Mouse (Mus musculus): Measurements from ENCODE around the gene Oas3. TPM values are rescaled to one million over a fixed set of nuclear protein-coding genes. Genes with fewer than 3 reads are reported as not detected.

The Oas3 gene
- polyA plus RNA-seq, 1 experiment from 2014 or later, result not detected

- Histone ChIP-seq H3K36me3 (no peaks in the 10 kb centered on the region), H3K27ac (no peak overlapping the region), H3K9ac (replicated peaks) (no peak overlapping the region), H3K27me3 (peaks cover 4% of the 10 kb centered on the region; the same call in 1 of the 2 replicates), H3K4me3 (replicated peaks) (no peak overlapping the region), H3K4me2 (no peak overlapping the region), H3K9me3 (no peaks in the 10 kb centered on the region), H3K4me1 (replicated peaks) (no peaks in the 10 kb centered on the region)
- whole genome bisulfite sequencing, result 32% methylated on average over 2 of the region's 2 CpGs
- no peak for ATAC-seq (ENCODE audit: insufficient number of reproducible peaks, insufficient read depth, low FRiP score, low TSS enrichment, low read depth)
Observed at GRCm38 (mm10) chr5:120793043-120793442, 15.6 kb upstream of the Oas3 start.

- Histone ChIP-seq H3K4me2 (no peak overlapping the region), H3K9ac (replicated peaks) (no peak overlapping the region), H3K4me3 (replicated peaks) (no peak overlapping the region), H3K9me3 (no peaks in the 10 kb centered on the region), H3K4me1 (replicated peaks) (no peaks in the 10 kb centered on the region), H3K27me3 (peaks cover 4% of the 10 kb centered on the region; the same call in 1 of the 2 replicates), H3K36me3 (no peaks in the 10 kb centered on the region), H3K27ac (no peak overlapping the region)
- ATAC-seq (ENCODE audit: insufficient number of reproducible peaks, insufficient read depth, low FRiP score, low TSS enrichment, low read depth), result no peak
- WGBS, result 68% methylated on average over 3 of the region's 3 CpGs
Observed at GRCm38 (mm10) chr5:120787042-120787441, 9.6 kb upstream of the Oas3 start.

- WGBS, result 68% methylated on average over 2 of the region's 2 CpGs
- H3K9ac ChIP-seq (replicated peaks), result no peak overlapping the region
- no peak overlapping the region for H3K4me3 ChIP-seq (replicated peaks)
- no peaks in the 10 kb centered on the region for H3K27me3 ChIP-seq
- H3K4me2 ChIP-seq, result no peak overlapping the region
- no peaks in the 10 kb centered on the region for H3K36me3 ChIP-seq
- ATAC-seq (ENCODE audit: insufficient number of reproducible peaks, insufficient read depth, low FRiP score, low TSS enrichment, low read depth), result no peak
- H3K27ac ChIP-seq, result no peak overlapping the region
- H3K4me1 ChIP-seq (replicated peaks), result no peaks in the 10 kb centered on the region
- H3K9me3 ChIP-seq, result no peaks in the 10 kb centered on the region
Observed at GRCm38 (mm10) chr5:120782446-120782845, 5.0 kb upstream of the Oas3 start.

GRCm38 (mm10) chr5:120781646-120782045, 4.2 kb upstream of the Oas3 start:
- 81% methylated on average over 1 of the region's 1 CpGs for whole genome bisulfite sequencing
- H3K9ac ChIP-seq (replicated peaks), result no peak overlapping the region

GRCm38 (mm10) chr5:120779922-120780321, 2.5 kb upstream of the Oas3 start:
- Histone ChIP-seq H3K9me3 (no peaks in the 10 kb centered on the region), H3K9ac (replicated peaks) (no peak overlapping the region), H3K27ac (no peak overlapping the region), H3K36me3 (no peaks in the 10 kb centered on the region), H3K4me3 (replicated peaks) (no peak overlapping the region), H3K4me2 (no peak overlapping the region), H3K27me3 (no peaks in the 10 kb centered on the region), H3K4me1 (replicated peaks) (no peaks in the 10 kb centered on the region; the same call in 1 of the 2 replicates)
- no peak for ATAC-seq (ENCODE audit: insufficient number of reproducible peaks, insufficient read depth, low FRiP score, low TSS enrichment, low read depth)
- 54% methylated on average over 3 of the region's 3 CpGs for WGBS

More at GRCm38 (mm10) chr5:120781646-120782045, 4.2 kb upstream of the Oas3 start:
- Histone ChIP-seq H3K4me1 (replicated peaks) (no peaks in the 10 kb centered on the region; the same call in 1 of the 2 replicates), H3K4me3 (replicated peaks) (no peak overlapping the region), H3K36me3 (no peaks in the 10 kb centered on the region), H3K4me2 (no peak overlapping the region), H3K9me3 (no peaks in the 10 kb centered on the region), H3K27ac (no peak overlapping the region), H3K27me3 (no peaks in the 10 kb centered on the region)
- no peak for ATAC-seq (ENCODE audit: insufficient number of reproducible peaks, insufficient read depth, low FRiP score, low TSS enrichment, low read depth)

- Histone ChIP-seq H3K9ac (replicated peaks) (no peak overlapping the region), H3K27ac (no peak overlapping the region), H3K36me3 (no peaks in the 10 kb centered on the region), H3K9me3 (no peaks in the 10 kb centered on the region), H3K4me1 (replicated peaks) (no peaks in the 10 kb centered on the region; the same call in 1 of the 2 replicates), H3K4me3 (replicated peaks) (no peak overlapping the region), H3K4me2 (no peak overlapping the region), H3K27me3 (no peaks in the 10 kb centered on the region)
- WGBS, result 70% methylated on average over 2 of the region's 2 CpGs
- ATAC-seq (ENCODE audit: insufficient number of reproducible peaks, insufficient read depth, low FRiP score, low TSS enrichment, low read depth), result no peak
Observed at GRCm38 (mm10) chr5:120778941-120779340, 1.5 kb upstream of the Oas3 start.

- H3K4me1 ChIP-seq (replicated peaks), result no peaks in the 10 kb centered on the region; the same call in 1 of the 2 replicates
- H3K27me3 ChIP-seq, result no peaks in the 10 kb centered on the region
- no peak for ATAC-seq (ENCODE audit: insufficient number of reproducible peaks, insufficient read depth, low FRiP score, low TSS enrichment, low read depth)
- 70% methylated on average over 5 of the region's 5 CpGs for WGBS
- no peaks in the 10 kb centered on the region for H3K36me3 ChIP-seq
- no peak overlapping the region for H3K4me3 ChIP-seq (replicated peaks)
- no peaks in the 10 kb centered on the region for H3K9me3 ChIP-seq
- H3K4me2 ChIP-seq, result no peak overlapping the region
- no peak overlapping the region for H3K27ac ChIP-seq
- no peak overlapping the region for H3K9ac ChIP-seq (replicated peaks)
Observed at GRCm38 (mm10) chr5:120776801-120777200, 660 bp downstream of the Oas3 start.

GRCm38 (mm10) chr5:120775287-120775985, 2.0 kb downstream of the Oas3 start:
- Histone ChIP-seq H3K4me2 (no peak overlapping the region), H3K9ac (replicated peaks) (no peak overlapping the region), H3K27ac (no peak overlapping the region), H3K4me3 (replicated peaks) (no peak overlapping the region), H3K27me3 (no peaks in the 10 kb centered on the region), H3K36me3 (no peaks in the 10 kb centered on the region), H3K4me1 (replicated peaks) (no peaks in the 10 kb centered on the region; the same call in 1 of the 2 replicates), H3K9me3 (no peaks in the 10 kb centered on the region)
- WGBS, result 79% methylated on average over 14 of the region's 14 CpGs
- no peak for ATAC-seq (ENCODE audit: insufficient number of reproducible peaks, insufficient read depth, low FRiP score, low TSS enrichment, low read depth)

- Histone ChIP-seq H3K4me2 (no peak overlapping the region), H3K36me3 (no peaks in the 10 kb centered on the region), H3K27ac (no peak overlapping the region), H3K4me3 (replicated peaks) (no peak overlapping the region), H3K4me1 (replicated peaks) (no peaks in the 10 kb centered on the region), H3K9me3 (no peaks in the 10 kb centered on the region), H3K9ac (replicated peaks) (no peak overlapping the region), H3K27me3 (0 out of 2 replicates have a peak, but pooled peaks cover 2% of the 10 kb centered on the region)
- ATAC-seq (ENCODE audit: insufficient number of reproducible peaks, insufficient read depth, low FRiP score, low TSS enrichment, low read depth), result no peak
- 71% methylated on average over 3 of the region's 3 CpGs for WGBS
Observed at GRCm38 (mm10) chr5:120769396-120769795, 8.1 kb downstream of the Oas3 start.

- Histone ChIP-seq H3K4me2 (no peak overlapping the region), H3K9me3 (no peaks in the 10 kb centered on the region), H3K4me3 (replicated peaks) (no peak overlapping the region), H3K4me1 (replicated peaks) (no peaks in the 10 kb centered on the region), H3K27me3 (peaks cover 11% of the 10 kb centered on the region; the same call in 1 of the 2 replicates), H3K36me3 (no peaks in the 10 kb centered on the region), H3K9ac (replicated peaks) (no peak overlapping the region), H3K27ac (no peak overlapping the region)
- no peak for ATAC-seq (ENCODE audit: insufficient number of reproducible peaks, insufficient read depth, low FRiP score, low TSS enrichment, low read depth)
- whole genome bisulfite sequencing, result 71% methylated on average over 8 of the region's 8 CpGs
Observed at GRCm38 (mm10) chr5:120765010-120765409, 12.5 kb downstream of the Oas3 start.

- Histone ChIP-seq H3K9me3 (no peaks in the 10 kb centered on the region), H3K4me2 (no peak overlapping the region), H3K9ac (replicated peaks) (no peak overlapping the region), H3K4me3 (replicated peaks) (no peak overlapping the region), H3K36me3 (no peaks in the 10 kb centered on the region), H3K27me3 (peaks cover 24% of the 10 kb centered on the region; the same call in 1 of the 2 replicates), H3K27ac (no peak overlapping the region), H3K4me1 (replicated peaks) (no peaks in the 10 kb centered on the region)
- ATAC-seq (ENCODE audit: insufficient number of reproducible peaks, insufficient read depth, low FRiP score, low TSS enrichment, low read depth), result no peak
- WGBS, result 21% methylated on average over 6 of the region's 6 CpGs
Observed at GRCm38 (mm10) chr5:120761901-120762300, 15.6 kb downstream of the Oas3 start.

- no peak for ATAC-seq (ENCODE audit: insufficient number of reproducible peaks, insufficient read depth, low FRiP score, low TSS enrichment, low read depth)
- H3K9ac ChIP-seq (replicated peaks), result no peak overlapping the region
- H3K4me1 ChIP-seq (replicated peaks), result no peaks in the 10 kb centered on the region
- no peak overlapping the region for H3K4me3 ChIP-seq (replicated peaks)
- WGBS, result 93% methylated on average over 4 of the region's 4 CpGs
- H3K27me3 ChIP-seq, result peaks cover 17% of the 10 kb centered on the region; the same call in 1 of the 2 replicates
- H3K4me2 ChIP-seq, result no peak overlapping the region
- no peaks in the 10 kb centered on the region for H3K9me3 ChIP-seq
- H3K27ac ChIP-seq, result no peak overlapping the region
- no peaks in the 10 kb centered on the region for H3K36me3 ChIP-seq
Observed at GRCm38 (mm10) chr5:120754215-120754614, 23.2 kb downstream of the Oas3 start.
